Mouse (Mus musculus) lung, adult 2 months (tissue): ENCODE results near the gene Syt8. TPM values are rescaled to one million over a fixed set of nuclear protein-coding genes. Genes with fewer than 3 reads are reported as not detected.

ENCODE experiments used
- DNase-seq: peaks from one replicate; pipeline ENCODE4 v3.0.0; 2022
- H3K4me1 ChIP-seq: fragments of 200-500 bp; 2 replicates; pipeline ENCODE4 v1.6.1; 2011; ENCODE audit warnings: low read length; ENCODE audit not compliant: control insufficient read depth, insufficient read depth
- H3K4me3 ChIP-seq: fragments of 200-500 bp; replicated peaks from 2 replicates; pipeline ENCODE3; 2011; ENCODE audit warnings: low read depth, mild to moderate bottlenecking, control low read depth, low read length; ENCODE audit errors: extremely low read depth
- CTCF ChIP-seq: fragments of 200-500 bp; IDR thresholded peaks from 2 replicates; pipeline ENCODE4 v1.5.1; 2011; ENCODE audit warnings: mild to moderate bottlenecking, low read length, control low read depth; ENCODE audit not compliant: insufficient read depth
- POLR2A ChIP-seq: fragments of 200-500 bp; IDR thresholded peaks from 2 replicates; pipeline ENCODE4 v1.6.1; 2011; ENCODE audit warnings: low read depth, mild to moderate bottlenecking, control low read depth, low read length, borderline replicate concordance; ENCODE audit errors: extremely low read depth
- WGBS: fragments of 180-500 bp; shearing (Covaris S2); methylation state at CpG from one replicate; pipeline ENCODE4 v1.1.7; 2018; 5-methylcytosine and 5-hydroxymethylcytosine counted together
- polyA plus RNA-seq: library from polyadenylated mRNA; depleted of rRNA; stranded (reverse); fragments of >200 nt; gene quantifications from 2 replicates; pipeline ENCODE4 v1.2.3, GENCODE M21; 2012; rRNA removed

Gene Syt8
- 0.19 and 8.6 TPM in 2 replicates for polyA plus RNA-seq

DNA sequence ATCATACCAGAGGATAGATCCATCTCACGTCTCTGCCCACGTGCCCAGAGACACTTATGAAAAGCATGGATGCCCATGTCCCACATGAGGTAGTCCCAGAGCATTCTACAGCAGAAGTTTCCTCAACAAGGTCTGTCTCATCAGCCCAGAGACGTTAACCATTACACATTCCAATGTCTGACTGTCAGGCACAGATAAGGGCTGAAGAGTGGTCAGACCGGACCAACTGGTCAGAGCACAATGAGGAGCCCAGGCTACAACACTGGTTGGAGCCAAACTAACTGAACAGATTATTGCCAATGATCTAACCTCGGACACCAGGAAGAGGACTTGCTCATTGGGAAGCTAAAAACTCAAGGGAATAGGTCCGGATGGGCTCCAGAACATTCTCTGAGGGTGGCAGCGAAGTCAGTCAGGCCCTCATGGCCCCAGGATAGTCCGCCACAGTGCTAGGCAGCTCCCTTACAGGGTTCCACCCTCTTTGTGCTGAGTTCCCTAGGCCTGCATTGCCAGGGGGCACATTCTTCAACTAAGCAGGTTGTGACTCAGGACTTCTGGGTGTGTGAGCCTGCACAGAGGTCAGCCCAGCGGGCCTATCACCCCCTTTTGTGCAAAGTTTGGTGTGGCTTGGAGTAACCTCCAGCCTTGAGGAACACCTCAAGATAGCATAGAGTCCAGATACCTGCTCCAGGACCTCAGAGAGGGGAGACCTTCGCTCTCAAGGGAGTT, at the start of gene Syt8:
Gene Syt8, plus strand, starts transcription at position 714 of the 729 bp plus-strand sequence.
- TF ChIP-seq CTCF (no peak), POLR2A (no peak)
- Histone ChIP-seq H3K4me1 (peaks cover 5% of the 10 kb centered on the region; the same call in 1 of the 2 replicates), H3K4me3 (no peak within 1 kb of the TSS)
- WGBS = 76% methylated on average over 10 of the region's 10 CpGs
- DNase-seq = peak; percentile 42

DNA sequence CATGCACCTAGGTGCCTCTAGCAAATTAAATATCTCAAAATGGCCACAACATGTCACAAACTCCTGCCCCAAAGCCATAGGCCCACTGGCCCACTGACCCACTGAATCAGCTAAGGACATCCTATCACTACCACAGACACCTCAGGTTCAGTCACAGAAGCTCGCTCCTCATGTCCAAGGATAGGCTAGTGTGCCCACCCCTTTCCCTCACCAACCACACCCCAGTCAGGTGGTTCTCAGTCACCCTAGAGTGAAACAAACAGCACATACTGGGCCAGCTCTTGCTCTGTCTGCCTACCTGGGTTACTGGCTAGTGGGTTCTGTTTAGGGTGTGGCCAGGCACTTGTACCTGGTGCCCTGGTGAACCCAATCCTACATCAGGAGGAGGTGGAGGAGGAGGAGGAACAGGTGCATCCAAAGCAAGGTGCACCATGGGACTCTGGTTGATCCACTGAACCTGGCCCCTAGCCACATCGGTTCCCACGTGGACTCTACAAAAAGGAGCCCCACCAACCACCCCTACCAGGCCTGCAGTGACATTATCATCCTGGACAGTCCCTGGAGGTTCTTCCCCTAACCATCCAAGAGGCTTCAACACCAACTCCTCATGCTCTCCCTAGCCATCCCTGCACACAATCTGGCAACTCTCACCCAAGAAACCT, 48.8 kb upstream of the Syt8 start:
- Histone ChIP-seq H3K4me3 (peak overlapping the region; percentile 21), H3K4me1 (peaks cover 9% of the 10 kb centered on the region)
- WGBS = 68% methylated on average over 3 of the region's 3 CpGs
- no peak for DNase-seq
- no peak for TF ChIP-seq POLR2A

DNA sequence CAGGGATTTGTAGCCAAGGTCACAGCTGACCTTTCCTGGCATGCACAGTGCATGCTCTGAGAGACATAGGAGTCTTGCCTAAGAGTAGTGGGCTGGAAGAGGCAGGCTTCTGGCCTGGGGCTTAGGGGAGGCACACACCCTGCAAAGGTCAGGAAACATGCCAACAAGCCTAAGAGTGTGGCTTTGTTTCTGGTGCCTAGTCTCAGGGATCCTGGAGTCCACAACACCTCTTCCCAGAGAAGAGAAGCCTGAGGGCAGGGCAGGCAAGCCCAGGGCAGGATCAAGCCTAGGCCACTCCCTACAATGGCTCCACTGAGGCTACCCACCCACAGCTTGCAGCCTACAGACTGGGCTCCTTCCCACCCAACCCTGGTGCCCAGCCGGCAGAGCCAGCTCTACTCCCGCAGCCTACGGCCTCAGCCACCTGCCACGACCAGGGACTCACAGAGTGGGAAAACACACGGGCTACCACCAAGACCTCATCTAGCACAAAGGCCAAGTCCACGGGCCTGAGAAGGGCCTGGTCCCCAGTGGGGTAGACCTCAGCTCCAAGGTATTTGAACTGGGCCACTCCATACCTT, 47.9 kb upstream of the Syt8 start:
- no peak for DNase-seq
- H3K4me1 ChIP-seq = peaks cover 9% of the 10 kb centered on the region
- peak overlapping the region; percentile 94 for H3K4me3 ChIP-seq
- WGBS = 22% methylated on average over 6 of the region's 6 CpGs
- no peak for TF ChIP-seq POLR2A
- TF ChIP-seq CTCF = no peak

DNA sequence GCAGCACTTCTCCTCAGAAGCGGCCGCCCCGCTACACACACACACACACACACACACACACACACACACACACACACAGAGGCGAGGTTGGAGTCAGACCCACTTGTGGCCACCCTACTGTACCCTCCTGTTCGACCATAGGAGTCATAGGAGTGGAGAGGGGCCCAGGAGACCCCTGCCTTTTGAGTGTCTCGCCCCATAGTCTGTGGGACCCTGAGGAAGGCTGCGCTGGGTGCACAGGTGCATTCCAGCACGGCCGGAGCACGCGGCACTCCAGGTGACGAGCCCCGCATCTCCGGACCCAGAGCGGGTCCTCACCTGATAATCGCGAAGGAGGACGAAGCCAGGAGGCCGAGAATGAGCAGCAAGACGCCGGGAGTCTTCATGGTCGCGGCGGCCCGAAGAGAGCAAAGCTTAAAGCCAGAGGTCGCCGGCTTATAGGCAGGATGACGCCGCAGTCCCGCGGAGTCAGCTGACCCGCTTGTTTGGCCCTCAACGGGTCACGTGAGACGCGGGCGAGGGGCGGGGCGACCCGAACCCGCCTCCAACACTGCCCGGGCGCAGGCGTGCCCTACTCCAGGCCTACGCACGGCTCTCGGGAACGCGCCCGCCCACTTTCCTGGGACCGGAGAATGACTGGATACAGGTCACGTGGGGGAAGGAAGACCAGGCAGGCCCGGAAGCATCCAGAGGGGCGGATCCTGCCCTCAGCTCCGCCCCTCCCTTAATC, 47.1 kb upstream of the Syt8 start, which contains the start of gene Ctsd:
Gene Ctsd, minus strand, starts transcription at position 620 of the 730 bp plus-strand sequence.
- under 1% methylated on average over 55 of the region's 55 CpGs for WGBS
- H3K4me3 ChIP-seq = peak within 1 kb of the TSS; percentile 94
- no peak for TF ChIP-seq CTCF
- TF ChIP-seq POLR2A = peak; percentile 95
- H3K4me1 ChIP-seq = peaks cover 9% of the 10 kb centered on the region
- DNase-seq = peak; percentile 97

DNA sequence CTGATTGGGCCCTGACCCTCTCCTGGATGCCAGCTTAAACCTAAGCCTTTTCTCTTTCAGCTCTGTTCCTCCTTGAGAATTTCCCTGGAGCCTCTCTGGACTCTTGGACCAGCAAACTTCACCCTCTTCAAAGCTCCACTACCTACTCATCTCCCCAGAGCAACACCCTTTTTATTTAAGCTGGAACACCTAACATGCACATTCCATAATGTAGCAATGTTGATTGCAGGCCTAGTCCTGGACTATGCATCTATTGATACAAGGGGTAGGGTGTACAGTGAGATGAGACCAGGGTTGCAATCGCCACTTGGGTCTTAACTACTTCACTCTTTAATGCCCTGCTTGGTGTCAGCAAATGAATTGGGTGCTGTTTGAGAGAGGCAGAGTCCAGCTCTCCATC, 46.5 kb upstream of the Syt8 start:
- Histone ChIP-seq H3K4me3 (peak overlapping the region; percentile 45), H3K4me1 (peaks cover 9% of the 10 kb centered on the region)
- DNase-seq = no peak
- TF ChIP-seq CTCF = no peak
- TF ChIP-seq POLR2A = no peak
- WGBS = 88% methylated on average over 1 of the region's 1 CpGs

DNA sequence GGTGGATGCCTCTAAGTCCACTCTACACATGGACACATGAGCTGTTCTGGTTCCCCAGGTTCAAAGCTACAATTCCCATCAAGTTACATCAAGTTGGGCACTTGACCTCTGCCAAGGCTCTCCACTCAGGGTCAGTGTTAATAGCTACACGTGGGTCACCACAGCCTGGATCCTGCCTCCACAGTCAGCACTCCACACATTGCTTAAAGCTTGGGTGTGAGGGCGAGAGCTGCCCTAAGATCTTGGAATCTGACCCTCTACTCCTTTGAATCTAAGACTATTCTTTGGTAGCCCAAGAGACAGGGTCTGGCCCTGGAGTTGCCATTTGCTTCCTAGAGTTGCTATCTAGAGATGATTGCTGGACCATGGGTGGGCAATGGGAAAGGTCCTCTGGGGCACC, 45.9 kb upstream of the Syt8 start:
- WGBS = 93% methylated on average over 2 of the region's 2 CpGs
- DNase-seq = no peak
- no peak for TF ChIP-seq POLR2A
- no peak for TF ChIP-seq CTCF
- Histone ChIP-seq H3K4me1 (peaks cover 12% of the 10 kb centered on the region), H3K4me3 (no peak overlapping the region)

DNA sequence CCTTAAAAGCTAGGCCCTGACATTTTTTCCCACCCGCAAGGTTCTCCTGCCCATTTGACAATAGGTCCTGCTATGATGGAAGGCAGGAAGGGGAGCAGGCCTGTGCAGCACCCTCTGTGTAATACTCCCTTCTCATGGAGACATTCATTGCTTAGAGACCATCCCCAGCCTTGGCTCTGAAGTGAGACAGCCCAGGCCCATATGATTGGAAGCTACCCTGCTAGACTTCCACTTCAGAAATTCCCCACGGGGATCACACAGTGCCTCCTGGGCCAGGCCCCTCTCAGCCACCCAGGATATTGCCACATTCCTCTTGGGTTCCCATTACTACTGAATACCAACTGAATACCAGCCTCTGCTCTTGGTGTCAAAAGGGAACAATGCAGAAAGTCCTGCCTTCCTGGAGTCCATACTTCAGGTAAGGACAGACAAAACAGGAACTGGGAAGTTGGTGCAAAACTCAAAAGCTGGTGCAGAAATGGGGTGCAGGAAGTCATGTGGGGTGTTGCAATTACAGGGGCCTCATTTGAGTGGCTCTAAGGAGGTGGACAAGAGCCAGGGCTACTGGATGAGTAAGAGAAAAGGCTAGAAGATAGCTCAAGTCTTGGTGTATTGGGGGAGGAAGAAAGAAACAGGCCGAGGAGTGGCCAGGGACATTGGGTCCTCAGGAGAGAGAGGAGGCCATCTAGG, 44.5 kb upstream of the Syt8 start:
- H3K4me3 ChIP-seq = no peak overlapping the region
- DNase-seq = no peak
- TF ChIP-seq POLR2A (no peak), CTCF (no peak)
- H3K4me1 ChIP-seq = peaks cover 19% of the 10 kb centered on the region
- WGBS = 81% methylated on average over 3 of the region's 3 CpGs

DNA sequence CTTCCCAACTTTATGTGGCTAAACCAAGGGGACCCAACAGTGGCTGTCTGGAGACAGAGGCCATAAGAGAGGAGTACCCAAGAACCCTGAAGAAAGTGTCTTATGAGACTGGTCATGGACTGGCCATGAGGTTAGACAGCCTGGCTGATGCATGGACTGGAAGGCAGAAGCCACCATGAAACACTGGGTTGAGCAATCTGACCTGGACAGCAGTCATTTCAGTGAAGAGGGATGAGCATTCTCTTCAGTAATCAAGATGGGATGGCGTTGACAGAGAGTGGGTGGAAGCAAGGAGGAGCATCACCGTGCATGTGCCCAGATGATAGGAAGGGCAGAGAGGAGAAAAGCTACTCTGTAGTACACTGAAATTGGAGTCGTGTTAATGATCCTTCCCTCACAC, 43.5 kb upstream of the Syt8 start:
- 75% methylated on average over 3 of the region's 3 CpGs for WGBS
- peaks cover 14% of the 10 kb centered on the region for H3K4me1 ChIP-seq
- TF ChIP-seq CTCF (no peak), POLR2A (no peak)
- H3K4me3 ChIP-seq = no peak overlapping the region
- DNase-seq = no peak

DNA sequence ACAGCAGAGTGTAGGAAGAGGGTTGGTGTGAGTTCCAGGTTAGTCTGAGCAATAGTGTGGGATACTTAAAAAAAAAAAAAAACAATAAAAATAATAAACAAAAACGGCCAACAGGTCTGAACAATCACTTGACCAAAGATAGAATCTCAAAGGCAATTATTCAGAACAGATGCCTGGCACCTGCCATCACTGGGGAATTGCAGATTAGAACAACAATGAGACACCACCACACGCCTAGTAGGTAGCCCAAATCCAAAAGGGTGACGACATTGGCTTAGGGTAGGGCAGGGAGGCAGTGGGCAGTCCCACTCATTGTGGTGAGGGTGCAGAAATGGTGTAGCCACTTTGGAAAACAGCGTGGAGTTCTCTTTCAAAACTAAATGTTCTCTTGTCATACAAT, 43.0 kb upstream of the Syt8 start:
- DNase-seq = no peak
- peaks cover 11% of the 10 kb centered on the region for H3K4me1 ChIP-seq
- TF ChIP-seq POLR2A = no peak
- TF ChIP-seq CTCF = no peak
- H3K4me3 ChIP-seq = no peak overlapping the region
- 52% methylated on average over 4 of the region's 4 CpGs for WGBS
